Mouse (Mus musculus): ENCODE measurements around the gene Cadm2. TPM values are rescaled to one million over a fixed set of nuclear protein-coding genes. Genes with fewer than 3 reads are reported as not detected.

Gene Cadm2
- polyA plus RNA-seq, 1 experiment from 2014 or later, result 0.13 TPM

DNA sequence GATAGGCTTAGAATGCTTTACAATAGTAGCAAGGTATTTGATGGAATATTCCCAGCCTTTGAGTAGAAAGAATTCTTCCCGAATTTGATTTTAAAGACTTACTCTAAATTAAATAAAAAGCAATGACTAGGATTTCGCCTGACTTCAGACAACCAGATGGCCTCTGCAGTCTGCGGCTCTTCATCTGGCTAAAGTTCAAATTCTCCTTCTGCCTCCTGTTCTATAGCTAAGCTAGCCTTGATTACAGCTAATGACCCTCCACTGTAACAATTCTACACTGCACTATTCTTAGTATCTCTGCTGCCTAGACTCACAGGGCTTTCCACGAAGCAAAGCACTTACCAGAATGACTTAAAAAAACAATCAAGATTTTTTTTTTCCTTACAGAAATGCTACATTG lies 495.9 kb downstream of the Cadm2 start:
- Histone ChIP-seq H3K27me3 (replicated peaks; ENCODE audit: control insufficient read depth, insufficient read depth, low read length) (no peaks in the 10 kb centered on the region), H3K4me3 (ENCODE audit: low read depth, low read length) (no peak overlapping the region), H3K4me1 (replicated peaks; ENCODE audit: control insufficient read depth, insufficient read depth, low read length) (no peaks in the 10 kb centered on the region), H3K36me3 (ENCODE audit: control insufficient read depth, insufficient read depth) (no peaks in the 10 kb centered on the region), H3K9ac (ENCODE audit: low read depth, low read length) (no peak overlapping the region), H3K4me2 (replicated peaks; ENCODE audit: low read depth) (no peak overlapping the region), H3K9me3 (ENCODE audit: control insufficient read depth) (no peaks in the 10 kb centered on the region), H3K27ac (ENCODE audit: low read depth, low read length) (no peak overlapping the region)
- no peak for ATAC-seq
- 69% methylated on average over 4 of the region's 4 CpGs for WGBS
- TF ChIP-seq CTCF (IDR thresholded peaks at IDR 0.05; ENCODE audit: low read depth), result no peak

DNA sequence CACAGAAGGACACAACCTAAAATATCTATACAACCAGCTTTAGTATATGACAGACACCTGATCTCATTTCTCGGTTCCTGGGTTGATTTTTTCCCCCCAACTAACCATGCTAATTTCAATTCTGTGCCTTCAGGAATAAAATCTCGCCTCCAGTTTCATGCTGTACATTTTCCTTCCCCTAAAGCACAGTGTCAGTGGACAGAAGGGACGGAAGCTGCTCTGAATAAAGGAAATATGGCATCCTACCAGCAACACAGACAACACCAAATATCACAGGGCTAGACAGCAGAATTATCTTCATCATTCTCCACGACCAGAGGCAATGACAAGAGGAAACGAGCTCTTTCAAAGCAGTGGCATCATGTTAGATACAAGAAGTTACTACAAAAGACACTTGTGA lies 498.2 kb downstream of the Cadm2 start:
- no peak for ATAC-seq
- Histone ChIP-seq H3K27ac (ENCODE audit: low read depth, low read length) (no peak overlapping the region), H3K4me1 (replicated peaks; ENCODE audit: control insufficient read depth, insufficient read depth, low read length) (no peaks in the 10 kb centered on the region), H3K36me3 (ENCODE audit: control insufficient read depth, insufficient read depth) (no peaks in the 10 kb centered on the region), H3K4me2 (replicated peaks; ENCODE audit: low read depth) (no peak overlapping the region), H3K9me3 (ENCODE audit: control insufficient read depth) (no peaks in the 10 kb centered on the region), H3K9ac (ENCODE audit: low read depth, low read length) (no peak overlapping the region), H3K4me3 (ENCODE audit: low read depth, low read length) (no peak overlapping the region), H3K27me3 (replicated peaks; ENCODE audit: control insufficient read depth, insufficient read depth, low read length) (no peaks in the 10 kb centered on the region)
- 67% methylated on average over 5 of the region's 5 CpGs for WGBS
- TF ChIP-seq CTCF (IDR thresholded peaks at IDR 0.05; ENCODE audit: low read depth), result no peak

DNA sequence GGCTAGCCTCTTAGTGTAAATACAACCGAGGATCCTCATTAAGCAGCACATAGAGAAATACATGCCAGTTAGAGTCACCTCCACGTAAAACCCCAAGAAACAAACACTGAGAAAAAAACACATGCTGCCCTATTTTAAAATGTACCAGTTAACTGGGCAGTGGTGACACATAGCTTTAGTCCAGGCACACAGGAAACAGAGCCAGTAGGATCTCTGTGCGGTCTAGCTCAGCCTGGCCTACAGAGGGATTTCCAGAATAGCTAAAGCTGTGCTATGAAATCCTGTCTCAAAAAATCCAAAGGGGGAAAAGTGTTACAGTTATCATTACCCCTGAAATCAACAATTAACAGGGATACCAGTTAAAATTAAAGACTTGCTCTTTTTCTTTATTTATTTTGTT lies 498.9 kb downstream of the Cadm2 start:
- H3K9me3 ChIP-seq (ENCODE audit: control insufficient read depth), result no peaks in the 10 kb centered on the region
- H3K36me3 ChIP-seq (ENCODE audit: control insufficient read depth, insufficient read depth), result no peaks in the 10 kb centered on the region
- ATAC-seq, result no peak
- H3K4me3 ChIP-seq (ENCODE audit: low read depth, low read length), result no peak overlapping the region
- 78% methylated on average over 3 of the region's 3 CpGs for WGBS
- no peak overlapping the region for H3K4me2 ChIP-seq (replicated peaks; ENCODE audit: low read depth)
- TF ChIP-seq CTCF (IDR thresholded peaks at IDR 0.05; ENCODE audit: low read depth), result no peak
- H3K27me3 ChIP-seq (replicated peaks; ENCODE audit: control insufficient read depth, insufficient read depth, low read length), result no peaks in the 10 kb centered on the region
- H3K4me1 ChIP-seq (replicated peaks; ENCODE audit: control insufficient read depth, insufficient read depth, low read length), result no peaks in the 10 kb centered on the region
- H3K27ac ChIP-seq (ENCODE audit: low read depth, low read length), result no peak overlapping the region
- H3K9ac ChIP-seq (ENCODE audit: low read depth, low read length), result no peak overlapping the region

DNA sequence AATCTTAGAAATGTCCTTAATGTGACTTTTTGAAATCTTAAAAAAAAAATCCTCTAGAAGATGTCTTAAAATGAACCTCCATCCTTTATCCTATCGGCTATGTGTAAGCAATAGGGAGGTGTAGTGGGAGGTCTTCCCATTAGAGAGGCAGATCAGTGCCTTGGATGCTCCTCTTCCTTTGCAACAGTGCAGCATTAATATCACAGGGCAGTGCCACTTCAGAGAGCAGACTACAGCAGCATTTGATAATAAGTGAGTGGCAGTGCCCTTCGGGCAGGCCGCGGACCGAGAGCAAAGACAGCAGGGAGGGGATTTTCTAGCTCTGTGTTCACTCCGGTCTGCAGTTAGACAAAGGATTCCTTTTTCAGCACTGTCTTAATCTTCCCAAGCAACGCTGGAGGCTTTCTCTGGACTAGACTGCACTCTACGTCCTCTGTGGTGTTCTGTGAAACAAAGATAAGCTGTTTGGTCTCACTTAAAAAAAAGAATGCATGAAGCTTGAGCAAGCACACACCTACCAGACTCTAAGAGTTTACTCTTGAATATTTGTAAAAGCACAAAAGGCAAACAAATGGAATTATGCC lies 514.1 kb downstream of the Cadm2 start:
- ATAC-seq, result no peak
- no peaks in the 10 kb centered on the region for H3K36me3 ChIP-seq (ENCODE audit: control insufficient read depth, insufficient read depth)
- 72% methylated on average over 8 of the region's 8 CpGs for WGBS
- no peak for TF ChIP-seq CTCF (IDR thresholded peaks at IDR 0.05; ENCODE audit: low read depth)
- no peak overlapping the region for H3K4me2 ChIP-seq (replicated peaks; ENCODE audit: low read depth)
- H3K27me3 ChIP-seq (replicated peaks; ENCODE audit: control insufficient read depth, insufficient read depth, low read length), result no peaks in the 10 kb centered on the region
- H3K27ac ChIP-seq (ENCODE audit: low read depth, low read length), result no peak overlapping the region
- no peaks in the 10 kb centered on the region for H3K9me3 ChIP-seq (ENCODE audit: control insufficient read depth)
- no peak overlapping the region for H3K4me3 ChIP-seq (ENCODE audit: low read depth, low read length)
- no peak overlapping the region for H3K9ac ChIP-seq (ENCODE audit: low read depth, low read length)
- H3K4me1 ChIP-seq (replicated peaks; ENCODE audit: control insufficient read depth, insufficient read depth, low read length), result no peaks in the 10 kb centered on the region

DNA sequence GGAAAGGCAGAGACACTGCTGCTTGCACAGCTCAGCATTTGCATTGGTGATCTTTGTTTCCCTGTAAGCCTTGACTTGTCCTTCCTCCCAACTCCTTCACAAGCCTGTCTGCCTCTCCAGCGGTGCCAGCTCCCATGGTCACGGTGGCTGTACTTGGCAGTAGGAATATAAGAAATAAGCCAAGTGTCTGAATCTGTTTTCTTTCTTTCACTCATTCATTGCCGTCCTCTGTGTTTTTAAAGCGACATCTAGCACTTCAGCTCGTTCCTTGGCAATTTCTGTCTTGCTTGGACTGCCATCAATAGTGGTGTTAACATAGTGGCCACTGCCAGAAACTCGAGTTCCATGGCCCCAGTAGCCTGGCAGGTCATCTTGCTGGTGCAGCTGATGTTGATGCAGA lies 524.0 kb downstream of the Cadm2 start:
- no peak for TF ChIP-seq CTCF (IDR thresholded peaks at IDR 0.05; ENCODE audit: low read depth)
- H3K9me3 ChIP-seq (ENCODE audit: control insufficient read depth), result no peaks in the 10 kb centered on the region
- no peaks in the 10 kb centered on the region for H3K4me1 ChIP-seq (replicated peaks; ENCODE audit: control insufficient read depth, insufficient read depth, low read length)
- 66% methylated on average over 6 of the region's 6 CpGs for WGBS
- no peak overlapping the region for H3K27ac ChIP-seq (ENCODE audit: low read depth, low read length)
- no peak overlapping the region for H3K9ac ChIP-seq (ENCODE audit: low read depth, low read length)
- no peaks in the 10 kb centered on the region for H3K27me3 ChIP-seq (replicated peaks; ENCODE audit: control insufficient read depth, insufficient read depth, low read length)
- H3K36me3 ChIP-seq (ENCODE audit: control insufficient read depth, insufficient read depth), result no peaks in the 10 kb centered on the region
- no peak overlapping the region for H3K4me2 ChIP-seq (replicated peaks; ENCODE audit: low read depth)
- no peak overlapping the region for H3K4me3 ChIP-seq (ENCODE audit: low read depth, low read length)
- ATAC-seq, result no peak

DNA sequence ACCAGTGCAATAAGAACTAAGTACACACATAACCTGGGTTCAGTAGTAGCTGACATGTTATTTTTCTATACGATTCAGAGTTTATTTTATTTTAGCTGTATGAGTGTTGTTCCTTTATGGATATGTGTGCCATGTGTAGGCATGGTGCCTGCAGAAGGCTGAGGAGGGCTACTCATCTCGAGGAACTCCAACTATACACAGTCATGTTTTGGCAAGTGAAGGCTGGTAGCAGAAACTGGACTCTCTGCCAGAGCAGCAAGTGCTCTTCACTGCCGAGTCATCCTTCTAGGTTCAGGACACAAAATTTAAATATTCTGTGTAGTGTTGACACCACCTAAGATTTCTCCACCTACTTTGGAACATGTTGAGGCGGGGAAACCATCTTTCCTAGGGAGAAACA lies 524.8 kb downstream of the Cadm2 start:
- no peaks in the 10 kb centered on the region for H3K36me3 ChIP-seq (ENCODE audit: control insufficient read depth, insufficient read depth)
- no peak for ATAC-seq
- no peaks in the 10 kb centered on the region for H3K4me1 ChIP-seq (replicated peaks; ENCODE audit: control insufficient read depth, insufficient read depth, low read length)
- no peak overlapping the region for H3K4me3 ChIP-seq (ENCODE audit: low read depth, low read length)
- H3K9ac ChIP-seq (ENCODE audit: low read depth, low read length), result no peak overlapping the region
- TF ChIP-seq CTCF (IDR thresholded peaks at IDR 0.05; ENCODE audit: low read depth), result no peak
- no peaks in the 10 kb centered on the region for H3K27me3 ChIP-seq (replicated peaks; ENCODE audit: control insufficient read depth, insufficient read depth, low read length)
- H3K27ac ChIP-seq (ENCODE audit: low read depth, low read length), result no peak overlapping the region
- 79% methylated on average over 4 of the region's 4 CpGs for WGBS
- no peak overlapping the region for H3K4me2 ChIP-seq (replicated peaks; ENCODE audit: low read depth)
- no peaks in the 10 kb centered on the region for H3K9me3 ChIP-seq (ENCODE audit: control insufficient read depth)

DNA sequence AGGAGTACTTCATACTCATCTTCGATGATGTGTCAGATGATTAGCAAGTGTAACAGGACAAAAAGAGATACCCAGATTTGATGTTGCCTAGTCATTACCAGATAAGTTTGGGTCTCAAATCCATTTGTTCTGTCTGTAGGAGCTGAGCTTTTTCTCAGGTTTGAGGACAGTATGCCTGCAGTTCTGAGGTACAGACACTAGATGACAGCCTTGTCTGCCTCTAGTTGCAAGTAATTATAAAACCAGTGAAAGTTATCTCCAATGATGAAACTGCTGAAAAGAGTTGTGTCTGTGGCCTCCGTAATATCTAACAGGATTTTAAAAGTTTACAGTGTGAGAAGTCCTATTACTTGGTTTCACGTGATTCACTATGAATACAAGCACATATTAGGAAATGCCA lies 531.0 kb downstream of the Cadm2 start:
- no peak overlapping the region for H3K9ac ChIP-seq (ENCODE audit: low read depth, low read length)
- H3K27ac ChIP-seq (ENCODE audit: low read depth, low read length), result no peak overlapping the region
- TF ChIP-seq CTCF (IDR thresholded peaks at IDR 0.05; ENCODE audit: low read depth), result peak; percentile 67
- no peaks in the 10 kb centered on the region for H3K4me1 ChIP-seq (replicated peaks; ENCODE audit: control insufficient read depth, insufficient read depth, low read length)
- WGBS, result 61% methylated on average over 3 of the region's 3 CpGs
- no peak overlapping the region for H3K4me2 ChIP-seq (replicated peaks; ENCODE audit: low read depth)
- H3K4me3 ChIP-seq (ENCODE audit: low read depth, low read length), result no peak overlapping the region
- ATAC-seq, result no peak
- no peaks in the 10 kb centered on the region for H3K27me3 ChIP-seq (replicated peaks; ENCODE audit: control insufficient read depth, insufficient read depth, low read length)
- no peaks in the 10 kb centered on the region for H3K36me3 ChIP-seq (ENCODE audit: control insufficient read depth, insufficient read depth)
- H3K9me3 ChIP-seq (ENCODE audit: control insufficient read depth), result no peaks in the 10 kb centered on the region

Measured in intestine, postnatal 0 days (tissue).